Mouse (Mus musculus): ENCODE measurements around the gene Kmt2b. TPM values are rescaled to one million over a fixed set of nuclear protein-coding genes. Genes with fewer than 3 reads are reported as not detected.

Kmt2b gene
- polyA plus RNA-seq, 1 experiment from 2014 or later: 13.6 TPM

DNA sequence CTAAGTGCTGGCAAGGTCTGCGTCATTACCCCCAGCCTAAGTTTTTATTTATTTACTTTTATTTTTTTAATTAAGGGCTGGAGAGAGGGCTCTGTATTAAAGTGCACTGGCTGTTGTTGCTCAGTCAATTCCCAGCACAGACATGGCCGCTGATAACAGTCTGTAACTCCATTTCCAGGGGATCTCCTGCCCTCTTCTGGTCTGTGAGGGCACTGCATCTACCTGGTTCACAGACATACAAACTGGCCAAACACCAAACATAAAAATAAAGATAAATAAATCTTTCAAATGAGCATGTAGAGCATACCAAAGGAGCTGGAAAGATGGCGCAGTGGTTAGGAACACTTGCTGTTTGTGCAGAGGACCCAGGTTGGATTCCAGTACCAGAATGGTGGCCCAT lies 30.7 kb upstream of the Kmt2b start:
- no peaks in the 10 kb centered on the region for H3K4me1 ChIP-seq (ENCODE audit: control insufficient read depth, insufficient read depth, low read length)
- no peak for ATAC-seq (ENCODE audit: low read depth)
- WGBS: 92% methylated on average over 3 of the region's 3 CpGs
- no peaks in the 10 kb centered on the region for H3K9me3 ChIP-seq (ENCODE audit: control insufficient read depth, low read length)
- H3K27ac ChIP-seq (ENCODE audit: low read depth, low read length): no peak overlapping the region
- H3K27me3 ChIP-seq (ENCODE audit: control insufficient read depth, insufficient read depth, low read length): no peaks in the 10 kb centered on the region
- H3K4me3 ChIP-seq (ENCODE audit: low read depth, low read length): no peak overlapping the region
- H3K36me3 ChIP-seq (ENCODE audit: control insufficient read depth, insufficient read depth, low read length): peaks cover 46% of the 10 kb centered on the region
- no peak overlapping the region for H3K9ac ChIP-seq (replicated peaks; ENCODE audit: low read depth, low read length)
- H3K4me2 ChIP-seq (ENCODE audit: low read depth, low read length): no peak overlapping the region

DNA sequence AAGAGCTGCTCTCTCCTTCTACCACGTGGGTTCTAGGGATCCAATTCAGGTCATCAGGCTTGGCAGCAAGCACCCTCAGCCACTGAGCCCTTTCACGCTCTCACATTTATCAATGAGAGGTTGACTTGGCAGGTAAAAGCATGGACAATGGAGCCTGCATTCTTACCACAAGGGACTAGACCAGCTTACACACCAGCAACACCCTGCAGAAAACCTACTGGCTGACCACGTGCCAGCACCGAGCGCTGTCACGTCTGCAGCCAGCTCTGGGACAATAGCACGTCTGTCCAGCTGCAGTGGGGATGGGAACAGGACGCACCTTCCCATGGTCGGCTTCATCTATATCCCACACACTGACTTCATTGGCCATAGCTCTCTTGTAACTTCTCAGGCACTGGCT lies 30.1 kb upstream of the Kmt2b start:
- no peak overlapping the region for H3K4me3 ChIP-seq (ENCODE audit: low read depth, low read length)
- H3K27ac ChIP-seq (ENCODE audit: low read depth, low read length): no peak overlapping the region
- 96% methylated on average over 9 of the region's 9 CpGs for WGBS

GRCm38 (mm10) chr7:30615049-30615760 lies 26.7 kb upstream of the Kmt2b start:
- peaks cover 22% of the 10 kb centered on the region for H3K36me3 ChIP-seq (ENCODE audit: control insufficient read depth, insufficient read depth, low read length)
- no peak overlapping the region for H3K9ac ChIP-seq (replicated peaks; ENCODE audit: low read depth, low read length)
- H3K27me3 ChIP-seq (ENCODE audit: control insufficient read depth, insufficient read depth, low read length): no peaks in the 10 kb centered on the region
- no peak overlapping the region for H3K27ac ChIP-seq (ENCODE audit: low read depth, low read length)
- H3K4me2 ChIP-seq (ENCODE audit: low read depth, low read length): no peak overlapping the region
- H3K4me3 ChIP-seq (ENCODE audit: low read depth, low read length): no peak overlapping the region
- no peak for ATAC-seq (ENCODE audit: low read depth)
- WGBS: 56% methylated on average over 5 of the region's 5 CpGs
- no peaks in the 10 kb centered on the region for H3K9me3 ChIP-seq (ENCODE audit: control insufficient read depth, low read length)
- no peaks in the 10 kb centered on the region for H3K4me1 ChIP-seq (ENCODE audit: control insufficient read depth, insufficient read depth, low read length)

More for the DNA sequence above, 30.1 kb upstream of the Kmt2b start:
- no peak for ATAC-seq (ENCODE audit: low read depth)
- Histone ChIP-seq H3K4me1 (ENCODE audit: control insufficient read depth, insufficient read depth, low read length) (no peaks in the 10 kb centered on the region), H3K27me3 (ENCODE audit: control insufficient read depth, insufficient read depth, low read length) (no peaks in the 10 kb centered on the region), H3K9me3 (ENCODE audit: control insufficient read depth, low read length) (no peaks in the 10 kb centered on the region), H3K9ac (replicated peaks; ENCODE audit: low read depth, low read length) (no peak overlapping the region), H3K4me2 (ENCODE audit: low read depth, low read length) (no peak overlapping the region), H3K36me3 (ENCODE audit: control insufficient read depth, insufficient read depth, low read length) (peaks cover 44% of the 10 kb centered on the region)

DNA sequence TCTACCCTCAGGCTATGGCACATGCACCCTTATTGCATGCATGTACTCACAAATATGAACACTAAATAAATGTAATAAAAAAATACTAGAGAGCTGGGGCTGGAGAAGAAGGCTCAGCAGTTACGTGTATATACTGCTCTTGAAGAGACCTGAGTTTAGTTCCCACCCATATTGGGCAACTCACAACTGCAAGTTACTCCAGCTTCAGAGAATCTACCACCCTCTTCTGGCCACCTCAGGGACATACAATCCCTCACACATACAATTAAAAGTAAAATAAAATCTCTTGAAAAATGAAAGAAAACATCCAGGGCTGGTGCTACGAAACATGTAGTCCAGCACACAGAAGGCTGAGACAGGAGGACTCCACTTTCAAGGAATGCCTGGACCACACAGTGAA lies 25.9 kb upstream of the Kmt2b start:
- Histone ChIP-seq H3K4me2 (ENCODE audit: low read depth, low read length) (no peak overlapping the region), H3K4me3 (ENCODE audit: low read depth, low read length) (no peak overlapping the region), H3K27me3 (ENCODE audit: control insufficient read depth, insufficient read depth, low read length) (no peaks in the 10 kb centered on the region), H3K9me3 (ENCODE audit: control insufficient read depth, low read length) (no peaks in the 10 kb centered on the region), H3K27ac (ENCODE audit: low read depth, low read length) (no peak overlapping the region), H3K36me3 (ENCODE audit: control insufficient read depth, insufficient read depth, low read length) (peaks cover 22% of the 10 kb centered on the region), H3K4me1 (ENCODE audit: control insufficient read depth, insufficient read depth, low read length) (no peaks in the 10 kb centered on the region), H3K9ac (replicated peaks; ENCODE audit: low read depth, low read length) (no peak overlapping the region)
- ATAC-seq (ENCODE audit: low read depth): no peak
- 89% methylated on average over 2 of the region's 2 CpGs for WGBS

GRCm38 (mm10) chr7:30613529-30614112 lies 25.1 kb upstream of the Kmt2b start:
- 23% methylated on average over 14 of the region's 14 CpGs for WGBS
- H3K9ac ChIP-seq (replicated peaks; ENCODE audit: low read depth, low read length): no peak overlapping the region
- no peak for ATAC-seq (ENCODE audit: low read depth)

GRCm38 (mm10) chr7:30612654-30613402 lies 24.3 kb upstream of the Kmt2b start, which contains the start of gene Upk1a:
Gene Upk1a (minus strand): TSS chr7:30612847.
- no peak within 1 kb of the TSS for H3K9ac ChIP-seq (replicated peaks; ENCODE audit: low read depth, low read length)
- no peak within 1 kb of the TSS for H3K27ac ChIP-seq (ENCODE audit: low read depth, low read length)
- no peaks in the 10 kb centered on the region for H3K9me3 ChIP-seq (ENCODE audit: control insufficient read depth, low read length)
- H3K4me1 ChIP-seq (ENCODE audit: control insufficient read depth, insufficient read depth, low read length): no peaks in the 10 kb centered on the region
- H3K36me3 ChIP-seq (ENCODE audit: control insufficient read depth, insufficient read depth, low read length): peaks cover 15% of the 10 kb centered on the region
- no peak for ATAC-seq (ENCODE audit: low read depth)
- 68% methylated on average over 8 of the region's 8 CpGs for WGBS
- H3K27me3 ChIP-seq (ENCODE audit: control insufficient read depth, insufficient read depth, low read length): no peaks in the 10 kb centered on the region
- H3K4me3 ChIP-seq (ENCODE audit: low read depth, low read length): no peak within 1 kb of the TSS
- H3K4me2 ChIP-seq (ENCODE audit: low read depth, low read length): no peak within 1 kb of the TSS

More at GRCm38 (mm10) chr7:30613529-30614112, 25.1 kb upstream of the Kmt2b start:
- H3K27ac ChIP-seq (ENCODE audit: low read depth, low read length): no peak overlapping the region
- H3K27me3 ChIP-seq (ENCODE audit: control insufficient read depth, insufficient read depth, low read length): no peaks in the 10 kb centered on the region
- no peak overlapping the region for H3K4me3 ChIP-seq (ENCODE audit: low read depth, low read length)
- no peaks in the 10 kb centered on the region for H3K4me1 ChIP-seq (ENCODE audit: control insufficient read depth, insufficient read depth, low read length)
- H3K9me3 ChIP-seq (ENCODE audit: control insufficient read depth, low read length): no peaks in the 10 kb centered on the region
- no peak overlapping the region for H3K4me2 ChIP-seq (ENCODE audit: low read depth, low read length)
- peaks cover 19% of the 10 kb centered on the region for H3K36me3 ChIP-seq (ENCODE audit: control insufficient read depth, insufficient read depth, low read length)

DNA sequence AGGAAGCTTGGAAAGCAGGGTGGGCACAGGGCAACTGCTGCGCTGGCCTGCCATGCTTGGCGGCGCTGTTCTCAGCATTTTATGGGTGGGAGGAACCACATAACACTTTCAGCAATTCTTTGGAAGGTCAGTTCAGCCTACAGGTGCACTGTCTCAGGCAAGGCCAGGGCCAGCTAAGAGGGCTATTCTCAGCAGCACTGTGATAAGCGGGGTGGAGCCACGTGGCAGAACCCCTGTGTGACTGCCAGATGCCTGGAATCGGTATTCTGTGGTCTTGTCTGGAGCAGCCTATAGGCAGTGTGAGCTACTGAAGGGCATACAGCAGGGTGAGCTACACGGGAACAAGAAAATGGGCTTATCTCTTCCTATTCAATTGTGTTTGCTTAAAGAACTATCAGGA lies 21.5 kb upstream of the Kmt2b start:
- H3K36me3 ChIP-seq (ENCODE audit: control insufficient read depth, insufficient read depth, low read length): no peaks in the 10 kb centered on the region
- ATAC-seq (ENCODE audit: low read depth): no peak
- no peaks in the 10 kb centered on the region for H3K4me1 ChIP-seq (ENCODE audit: control insufficient read depth, insufficient read depth, low read length)
- no peak overlapping the region for H3K27ac ChIP-seq (ENCODE audit: low read depth, low read length)
- H3K27me3 ChIP-seq (ENCODE audit: control insufficient read depth, insufficient read depth, low read length): no peaks in the 10 kb centered on the region
- no peaks in the 10 kb centered on the region for H3K9me3 ChIP-seq (ENCODE audit: control insufficient read depth, low read length)
- H3K9ac ChIP-seq (replicated peaks; ENCODE audit: low read depth, low read length): no peak overlapping the region
- H3K4me2 ChIP-seq (ENCODE audit: low read depth, low read length): no peak overlapping the region
- WGBS: 58% methylated on average over 7 of the region's 7 CpGs
- no peak overlapping the region for H3K4me3 ChIP-seq (ENCODE audit: low read depth, low read length)

DNA sequence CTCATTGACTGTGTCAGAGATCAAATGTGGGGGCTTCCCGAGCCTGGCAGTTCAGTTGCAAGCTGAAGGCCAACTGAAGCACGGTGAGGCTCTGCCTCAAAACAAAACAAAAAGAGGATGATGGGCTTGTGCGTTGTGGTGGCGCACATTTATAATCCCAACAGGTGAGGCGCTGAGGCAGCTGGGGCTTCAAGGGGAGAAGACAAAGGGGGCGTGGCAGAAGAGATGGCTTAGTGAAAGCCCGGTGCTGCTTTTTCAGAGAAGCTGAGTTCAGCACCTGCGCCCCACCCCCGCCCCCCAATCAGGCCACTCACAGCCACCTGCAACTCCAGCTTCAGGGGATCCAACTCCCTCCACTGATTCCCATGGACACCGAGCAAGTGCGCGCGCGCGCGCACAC lies 19.9 kb upstream of the Kmt2b start:
- Histone ChIP-seq H3K9ac (replicated peaks; ENCODE audit: low read depth, low read length) (no peak overlapping the region), H3K4me3 (ENCODE audit: low read depth, low read length) (no peak overlapping the region), H3K36me3 (ENCODE audit: control insufficient read depth, insufficient read depth, low read length) (no peaks in the 10 kb centered on the region), H3K27me3 (ENCODE audit: control insufficient read depth, insufficient read depth, low read length) (no peaks in the 10 kb centered on the region), H3K4me1 (ENCODE audit: control insufficient read depth, insufficient read depth, low read length) (no peaks in the 10 kb centered on the region), H3K27ac (ENCODE audit: low read depth, low read length) (no peak overlapping the region), H3K4me2 (ENCODE audit: low read depth, low read length) (no peak overlapping the region), H3K9me3 (ENCODE audit: control insufficient read depth, low read length) (no peaks in the 10 kb centered on the region)
- ATAC-seq (ENCODE audit: low read depth): no peak
- WGBS: 48% methylated on average over 16 of the region's 16 CpGs

Measured in neural tube, embryonic 14.5 days (tissue).